Mouse (Mus musculus): Measurements from ENCODE around the gene Yaf2. TPM values are rescaled to one million over a fixed set of nuclear protein-coding genes. Genes with fewer than 3 reads are reported as not detected.
"Not testable (repeated sequence)": the region's sequence is repeated elsewhere in the genome, so short reads cannot be mapped to it uniquely, and the experiment has no call there.

Gene Yaf2
- polyA plus RNA-seq, 1 experiment: 12.9 TPM

- Histone ChIP-seq H3K36me3 (ENCODE audit: control insufficient read depth, insufficient read depth, low read length) (no peaks in the 10 kb centered on the region), H3K4me3 (ENCODE audit: extremely low read depth, insufficient read depth, insufficient read length) (no peak overlapping the region), H3K27ac (ENCODE audit: insufficient read depth, low read length) (no peak overlapping the region), H3K27me3 (ENCODE audit: control insufficient read depth, insufficient read depth, low read length) (no peaks in the 10 kb centered on the region), H3K4me1 (ENCODE audit: control insufficient read depth, insufficient read depth, insufficient read length) (0 out of 2 replicates have a peak, but pooled peaks cover 2% of the 10 kb centered on the region)
- TF ChIP-seq POLR2A (IDR thresholded peaks at IDR 0.05; ENCODE audit: low read depth, low read length) (no peak), CTCF (IDR thresholded peaks at IDR 0.05; ENCODE audit: extremely low read depth, insufficient read depth, insufficient read length, insufficient replicate concordance) (no peak)
- DNase-seq (ENCODE audit: low read depth in 1 of 2, low spot score in 2 of 2): no peak
- WGBS: 85% methylated on average over 3 of the region's 3 CpGs
Measured at GRCm38 (mm10) chr15:93327235-93327634, 9.5 kb downstream of the Yaf2 start.

- Histone ChIP-seq H3K36me3 (ENCODE audit: control insufficient read depth, insufficient read depth, low read length) (no peaks in the 10 kb centered on the region), H3K27ac (ENCODE audit: insufficient read depth, low read length) (no peak overlapping the region), H3K27me3 (ENCODE audit: control insufficient read depth, insufficient read depth, low read length) (no peaks in the 10 kb centered on the region), H3K4me3 (ENCODE audit: extremely low read depth, insufficient read depth, insufficient read length) (no peak overlapping the region), H3K4me1 (ENCODE audit: control insufficient read depth, insufficient read depth, insufficient read length) (0 out of 2 replicates have a peak, but pooled peaks cover 2% of the 10 kb centered on the region)
- no peak for DNase-seq (ENCODE audit: low read depth in 1 of 2, low spot score in 2 of 2)
- TF ChIP-seq CTCF (IDR thresholded peaks at IDR 0.05; ENCODE audit: extremely low read depth, insufficient read depth, insufficient read length, insufficient replicate concordance) (no peak), POLR2A (IDR thresholded peaks at IDR 0.05; ENCODE audit: low read depth, low read length) (no peak)
- WGBS: 92% methylated on average over 10 of the region's 10 CpGs
Measured at GRCm38 (mm10) chr15:93326651-93327050, 10.1 kb downstream of the Yaf2 start.

- DNase-seq (ENCODE audit: low read depth in 1 of 2, low spot score in 2 of 2): no peak
- H3K4me3 ChIP-seq (ENCODE audit: extremely low read depth, insufficient read depth, insufficient read length): no peak overlapping the region
- H3K27ac ChIP-seq (ENCODE audit: insufficient read depth, low read length): no peak overlapping the region
- H3K27me3 ChIP-seq (ENCODE audit: control insufficient read depth, insufficient read depth, low read length): no peaks in the 10 kb centered on the region
- WGBS: 84% methylated on average over 5 of the region's 5 CpGs
- no peaks in the 10 kb centered on the region for H3K36me3 ChIP-seq (ENCODE audit: control insufficient read depth, insufficient read depth, low read length)
- 0 out of 2 replicates have a peak, but pooled peaks cover 2% of the 10 kb centered on the region for H3K4me1 ChIP-seq (ENCODE audit: control insufficient read depth, insufficient read depth, insufficient read length)
- TF ChIP-seq CTCF (IDR thresholded peaks at IDR 0.05; ENCODE audit: extremely low read depth, insufficient read depth, insufficient read length, insufficient replicate concordance): no peak
- no peak for TF ChIP-seq POLR2A (IDR thresholded peaks at IDR 0.05; ENCODE audit: low read depth, low read length)
Measured at GRCm38 (mm10) chr15:93325360-93325759, 11.4 kb downstream of the Yaf2 start.

DNA sequence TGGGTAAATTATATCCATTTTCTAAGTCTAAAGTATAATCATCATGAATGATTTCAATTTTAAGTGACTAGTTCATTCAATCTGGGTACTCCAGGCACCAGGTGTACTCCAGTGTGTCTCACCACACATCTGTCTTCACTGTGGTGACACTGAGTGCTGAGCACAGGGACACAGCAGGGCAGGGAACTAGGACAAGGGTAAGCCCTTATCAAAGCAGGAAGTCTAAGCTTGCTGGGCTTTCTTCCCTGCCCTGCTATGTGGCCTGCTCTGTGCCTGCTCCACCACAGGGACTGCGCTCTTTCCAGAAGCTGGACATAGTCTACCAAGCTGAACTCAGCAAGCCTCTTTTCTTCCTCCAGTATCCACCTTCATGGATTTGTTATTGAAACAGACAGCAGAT is 18.0 kb downstream of the Yaf2 start:
- no peak for DNase-seq (ENCODE audit: low read depth in 1 of 2, low spot score in 2 of 2)
- H3K27ac ChIP-seq (ENCODE audit: insufficient read depth, low read length): no peak overlapping the region
- H3K36me3 ChIP-seq (ENCODE audit: control insufficient read depth, insufficient read depth, low read length): no peaks in the 10 kb centered on the region
- no peaks in the 10 kb centered on the region for H3K27me3 ChIP-seq (ENCODE audit: control insufficient read depth, insufficient read depth, low read length)
- TF ChIP-seq POLR2A (IDR thresholded peaks at IDR 0.05; ENCODE audit: low read depth, low read length) (no peak), CTCF (IDR thresholded peaks at IDR 0.05; ENCODE audit: extremely low read depth, insufficient read depth, insufficient read length, insufficient replicate concordance) (no peak)
- no peak overlapping the region for H3K4me3 ChIP-seq (ENCODE audit: extremely low read depth, insufficient read depth, insufficient read length)
- no peaks in the 10 kb centered on the region for H3K4me1 ChIP-seq (ENCODE audit: control insufficient read depth, insufficient read depth, insufficient read length)
- 86% methylated on average over 1 of the region's 1 CpGs for WGBS

- WGBS: 95% methylated on average over 4 of the region's 4 CpGs
- H3K27ac ChIP-seq (ENCODE audit: insufficient read depth, low read length); H3K36me3 ChIP-seq (ENCODE audit: control insufficient read depth, insufficient read depth, low read length); H3K4me1 ChIP-seq (ENCODE audit: control insufficient read depth, insufficient read depth, insufficient read length); DNase-seq (ENCODE audit: low read depth in 1 of 2, low spot score in 2 of 2); H3K27me3 ChIP-seq (ENCODE audit: control insufficient read depth, insufficient read depth, low read length); H3K4me3 ChIP-seq (ENCODE audit: extremely low read depth, insufficient read depth, insufficient read length): not testable (repeated sequence)
Measured at GRCm38 (mm10) chr15:93310304-93310703, 26.4 kb downstream of the Yaf2 start.

GRCm38 (mm10) chr15:93298197-93298596 is 38.5 kb downstream of the Yaf2 start:
- H3K4me3 ChIP-seq (ENCODE audit: extremely low read depth, insufficient read depth, insufficient read length): no peak overlapping the region
- no peaks in the 10 kb centered on the region for H3K36me3 ChIP-seq (ENCODE audit: control insufficient read depth, insufficient read depth, low read length)
- no peak for TF ChIP-seq POLR2A (IDR thresholded peaks at IDR 0.05; ENCODE audit: low read depth, low read length)
- TF ChIP-seq CTCF (IDR thresholded peaks at IDR 0.05; ENCODE audit: extremely low read depth, insufficient read depth, insufficient read length, insufficient replicate concordance): no peak
- no peak overlapping the region; the same call in 1 of the 2 replicates for H3K27ac ChIP-seq (ENCODE audit: insufficient read depth, low read length)
- 9% methylated on average over 2 of the region's 2 CpGs for WGBS
- no peak for DNase-seq (ENCODE audit: low read depth in 1 of 2, low spot score in 2 of 2)
- no peaks in the 10 kb centered on the region for H3K27me3 ChIP-seq (ENCODE audit: control insufficient read depth, insufficient read depth, low read length)
- H3K4me1 ChIP-seq (ENCODE audit: control insufficient read depth, insufficient read depth, insufficient read length): peaks cover 4% of the 10 kb centered on the region; the same call in 1 of the 2 replicates

DNA sequence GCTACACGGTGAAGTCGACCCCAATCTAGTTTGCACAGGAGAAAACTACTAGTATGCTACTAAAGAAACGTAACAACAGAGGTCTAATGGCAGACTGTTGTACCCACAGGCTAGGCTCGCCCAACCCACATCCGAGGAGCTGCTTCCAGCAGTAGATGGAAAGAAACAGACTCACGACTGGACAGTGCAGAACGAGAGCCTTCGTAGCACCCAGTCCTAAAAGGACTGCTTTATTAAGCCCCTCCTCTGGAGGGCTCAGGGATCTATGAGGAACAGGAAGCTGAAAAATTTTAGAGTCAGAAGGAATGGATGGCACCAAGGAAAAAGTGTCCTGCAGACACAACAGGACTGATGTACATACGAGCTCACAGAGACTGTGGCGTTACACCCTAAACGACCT is 42.3 kb downstream of the Yaf2 start:
- Histone ChIP-seq H3K4me3 (ENCODE audit: extremely low read depth, insufficient read depth, insufficient read length) (no peak overlapping the region), H3K27me3 (ENCODE audit: control insufficient read depth, insufficient read depth, low read length) (no peaks in the 10 kb centered on the region), H3K4me1 (ENCODE audit: control insufficient read depth, insufficient read depth, insufficient read length) (peaks cover 4% of the 10 kb centered on the region; the same call in 1 of the 2 replicates), H3K27ac (ENCODE audit: insufficient read depth, low read length) (no peak overlapping the region), H3K36me3 (ENCODE audit: control insufficient read depth, insufficient read depth, low read length) (peaks cover 2% of the 10 kb centered on the region; the same call in 1 of the 2 replicates)
- DNase-seq (ENCODE audit: low read depth in 1 of 2, low spot score in 2 of 2): no peak
- TF ChIP-seq CTCF (IDR thresholded peaks at IDR 0.05; ENCODE audit: extremely low read depth, insufficient read depth, insufficient read length, insufficient replicate concordance): no peak
- TF ChIP-seq POLR2A (IDR thresholded peaks at IDR 0.05; ENCODE audit: low read depth, low read length): no peak
- 71% methylated on average over 11 of the region's 11 CpGs for WGBS

All from spleen, adult 2 months (tissue).